Mouse (Mus musculus): ENCODE results near the gene Gm26602. TPM values are rescaled to one million over a fixed set of nuclear protein-coding genes. Genes with fewer than 3 reads are reported as not detected.

Gm26602 gene
- polyA plus RNA-seq, 1 experiment from 2014 or later: 2.6 TPM

DNA sequence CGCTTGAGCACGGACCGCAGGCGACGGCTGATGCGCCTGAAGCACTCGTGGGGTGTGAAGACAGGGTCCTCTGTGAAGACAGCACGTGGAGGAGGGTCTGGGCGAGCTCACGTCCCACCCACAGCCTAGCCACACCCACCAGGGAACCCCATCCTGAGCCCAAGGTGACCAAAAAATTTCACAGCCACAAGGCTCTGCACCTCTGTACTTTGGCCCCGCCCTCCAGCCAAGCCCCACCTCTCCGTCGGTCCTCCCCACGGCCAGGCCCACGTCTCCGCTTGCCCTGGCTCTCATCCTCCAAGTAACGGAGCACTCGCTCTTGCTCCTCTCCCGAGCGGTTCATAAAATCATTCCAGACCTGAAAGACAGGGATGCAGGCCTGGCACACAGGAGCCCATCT, 1.8 kb downstream of the Gm26602 start:
- no peak overlapping the region for H3K4me3 ChIP-seq (ENCODE audit: low read depth, low read length)
- whole genome bisulfite sequencing: 71% methylated on average over 20 of the region's 20 CpGs
- ATAC-seq: no peak
- H3K4me2 ChIP-seq (ENCODE audit: low read length): no peak overlapping the region
- H3K27ac ChIP-seq (ENCODE audit: low read length): no peak overlapping the region
- peaks cover 30% of the 10 kb centered on the region for H3K4me1 ChIP-seq (ENCODE audit: control insufficient read depth, insufficient read depth, low read length)
- peaks cover 10% of the 10 kb centered on the region; the same call in 1 of the 2 replicates for H3K36me3 ChIP-seq (ENCODE audit: control insufficient read depth, insufficient read depth, low read length)
- H3K9me3 ChIP-seq (replicated peaks; ENCODE audit: control insufficient read depth, low read length, poor library complexity, severe bottlenecking): no peaks in the 10 kb centered on the region
- H3K9ac ChIP-seq (ENCODE audit: low read depth, low read length): no peak overlapping the region
- H3K27me3 ChIP-seq (ENCODE audit: control insufficient read depth, insufficient read depth, low read depth, low read length): no peaks in the 10 kb centered on the region

GRCm38 (mm10) chr10:79914131-79914947, 3.7 kb downstream of the Gm26602 start:
- Histone ChIP-seq H3K9ac (ENCODE audit: low read depth, low read length) (peak overlapping the region; percentile 16; the same call in 1 of the 2 replicates), H3K36me3 (ENCODE audit: control insufficient read depth, insufficient read depth, low read length) (peaks cover 10% of the 10 kb centered on the region; the same call in 1 of the 2 replicates), H3K4me3 (ENCODE audit: low read depth, low read length) (no peak overlapping the region), H3K27me3 (ENCODE audit: control insufficient read depth, insufficient read depth, low read depth, low read length) (peaks cover 19% of the 10 kb centered on the region), H3K27ac (ENCODE audit: low read length) (no peak overlapping the region), H3K9me3 (replicated peaks; ENCODE audit: control insufficient read depth, low read length, poor library complexity, severe bottlenecking) (no peaks in the 10 kb centered on the region), H3K4me1 (ENCODE audit: control insufficient read depth, insufficient read depth, low read length) (peaks cover 30% of the 10 kb centered on the region), H3K4me2 (ENCODE audit: low read length) (0 out of 2 replicates have a peak overlapping the region, but pooled peaks have one; percentile 4)
- 65% methylated on average over 9 of the region's 11 CpGs for WGBS
- no peak for ATAC-seq

DNA sequence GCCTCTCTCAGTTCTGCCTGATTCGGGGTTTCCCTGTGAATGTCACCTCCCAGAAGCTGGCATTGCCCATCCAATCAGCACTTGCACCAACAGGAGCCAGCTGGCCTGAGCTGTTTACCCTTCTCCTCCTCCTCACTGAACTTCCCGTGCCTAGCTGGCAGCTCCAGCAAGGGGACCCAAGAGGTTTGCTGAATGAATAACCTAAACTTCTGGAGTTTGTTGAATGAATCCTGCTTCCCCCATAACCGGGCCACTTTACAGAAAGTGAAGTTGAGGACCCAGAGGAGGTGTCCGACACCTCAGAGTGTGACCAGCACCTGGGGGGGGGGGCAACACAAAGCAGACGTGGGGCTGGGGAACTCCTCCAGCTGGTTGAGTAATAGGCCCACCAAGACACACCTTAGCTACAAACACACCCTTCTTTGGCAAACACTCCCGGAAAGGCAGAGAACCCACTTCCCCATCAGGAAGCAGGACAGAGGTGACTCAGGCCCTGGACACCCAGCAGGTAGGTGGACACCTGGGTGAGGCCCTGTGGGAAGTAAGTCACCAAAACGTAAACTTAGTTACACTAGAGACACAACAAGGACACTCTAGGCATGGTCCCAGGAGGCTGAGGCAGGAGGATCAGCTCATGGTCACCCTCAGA, 4.4 kb downstream of the Gm26602 start:
- ATAC-seq: no peak
- 77% methylated on average over 7 of the region's 7 CpGs for WGBS
- Histone ChIP-seq H3K9me3 (replicated peaks; ENCODE audit: control insufficient read depth, low read length, poor library complexity, severe bottlenecking) (no peaks in the 10 kb centered on the region), H3K4me3 (ENCODE audit: low read depth, low read length) (no peak overlapping the region), H3K4me2 (ENCODE audit: low read length) (no peak overlapping the region; the same call in 1 of the 2 replicates), H3K27ac (ENCODE audit: low read length) (no peak overlapping the region), H3K4me1 (ENCODE audit: control insufficient read depth, insufficient read depth, low read length) (peaks cover 30% of the 10 kb centered on the region), H3K9ac (ENCODE audit: low read depth, low read length) (no peak overlapping the region; the same call in 1 of the 2 replicates), H3K27me3 (ENCODE audit: control insufficient read depth, insufficient read depth, low read depth, low read length) (peaks cover 26% of the 10 kb centered on the region), H3K36me3 (ENCODE audit: control insufficient read depth, insufficient read depth, low read length) (peaks cover 10% of the 10 kb centered on the region; the same call in 1 of the 2 replicates)

- Histone ChIP-seq H3K36me3 (ENCODE audit: control insufficient read depth, insufficient read depth, low read length) (peaks cover 8% of the 10 kb centered on the region; the same call in 1 of the 2 replicates), H3K4me1 (ENCODE audit: control insufficient read depth, insufficient read depth, low read length) (peaks cover 39% of the 10 kb centered on the region), H3K9ac (ENCODE audit: low read depth, low read length) (peak overlapping the region; percentile 95), H3K9me3 (replicated peaks; ENCODE audit: control insufficient read depth, low read length, poor library complexity, severe bottlenecking) (no peaks in the 10 kb centered on the region), H3K4me2 (ENCODE audit: low read length) (peak overlapping the region; percentile 99), H3K4me3 (ENCODE audit: low read depth, low read length) (peak overlapping the region; percentile 62), H3K27ac (ENCODE audit: low read length) (peak overlapping the region; percentile 79), H3K27me3 (ENCODE audit: control insufficient read depth, insufficient read depth, low read depth, low read length) (peaks cover 36% of the 10 kb centered on the region)
- ATAC-seq: no peak
- 7% methylated on average over 8 of the region's 8 CpGs for WGBS
These were observed 5.4 kb downstream of the Gm26602 start for GRCm38 (mm10) chr10:79916081-79916480.

DNA sequence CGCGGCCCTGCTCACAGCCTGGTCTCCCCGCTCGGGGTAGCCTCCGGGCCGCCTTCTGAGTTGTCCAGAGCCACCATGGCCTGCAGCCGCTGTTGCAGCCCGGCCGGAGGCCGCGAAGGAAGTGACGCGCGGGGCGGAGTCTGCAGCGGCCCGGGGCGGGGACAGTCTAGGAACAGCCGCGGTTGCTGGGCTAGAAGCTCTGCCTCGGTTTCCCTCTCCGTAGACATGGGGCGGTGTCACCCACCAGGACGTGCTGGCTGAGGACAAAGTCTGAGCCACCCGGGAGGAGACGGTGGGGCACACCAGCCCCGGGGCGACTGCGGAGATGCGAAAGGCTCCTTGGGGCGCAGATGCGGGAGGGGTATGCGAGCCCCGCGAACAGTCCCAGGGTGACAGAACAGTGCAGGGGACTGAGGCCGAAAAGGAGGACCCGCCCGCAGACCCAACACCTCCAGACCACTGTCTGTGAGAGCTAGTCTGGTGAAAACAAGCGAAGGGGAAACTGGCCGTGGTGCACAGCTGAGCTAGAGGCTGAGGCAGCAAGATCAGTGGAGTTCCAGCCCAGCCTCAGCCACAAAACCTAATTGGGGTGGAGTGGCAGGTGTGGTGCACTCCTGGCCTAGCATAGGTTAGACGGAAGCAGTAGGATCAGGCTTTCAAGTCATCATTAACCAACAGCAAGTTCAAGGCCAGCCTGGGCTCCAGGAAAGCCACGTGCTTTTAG, 6.3 kb downstream of the Gm26602 start, which contains the start of gene Kiss1r:
Gene Kiss1r, plus strand, starts transcription at position 164 of the 724 bp plus-strand sequence.
- H3K27me3 ChIP-seq (ENCODE audit: control insufficient read depth, insufficient read depth, low read depth, low read length): peaks cover 44% of the 10 kb centered on the region
- peak within 1 kb of the TSS; percentile 79 for H3K27ac ChIP-seq (ENCODE audit: low read length)
- peak within 1 kb of the TSS; percentile 95 for H3K9ac ChIP-seq (ENCODE audit: low read depth, low read length)
- H3K4me1 ChIP-seq (ENCODE audit: control insufficient read depth, insufficient read depth, low read length): peaks cover 44% of the 10 kb centered on the region
- peak within 1 kb of the TSS; percentile 62 for H3K4me3 ChIP-seq (ENCODE audit: low read depth, low read length)
- WGBS: 2% methylated on average over 41 of the region's 42 CpGs
- H3K9me3 ChIP-seq (replicated peaks; ENCODE audit: control insufficient read depth, low read length, poor library complexity, severe bottlenecking): no peaks in the 10 kb centered on the region
- peak within 1 kb of the TSS; percentile 99 for H3K4me2 ChIP-seq (ENCODE audit: low read length)
- peak; percentile 81 for ATAC-seq
- peaks cover 4% of the 10 kb centered on the region; the same call in 1 of the 2 replicates for H3K36me3 ChIP-seq (ENCODE audit: control insufficient read depth, insufficient read depth, low read length)

DNA sequence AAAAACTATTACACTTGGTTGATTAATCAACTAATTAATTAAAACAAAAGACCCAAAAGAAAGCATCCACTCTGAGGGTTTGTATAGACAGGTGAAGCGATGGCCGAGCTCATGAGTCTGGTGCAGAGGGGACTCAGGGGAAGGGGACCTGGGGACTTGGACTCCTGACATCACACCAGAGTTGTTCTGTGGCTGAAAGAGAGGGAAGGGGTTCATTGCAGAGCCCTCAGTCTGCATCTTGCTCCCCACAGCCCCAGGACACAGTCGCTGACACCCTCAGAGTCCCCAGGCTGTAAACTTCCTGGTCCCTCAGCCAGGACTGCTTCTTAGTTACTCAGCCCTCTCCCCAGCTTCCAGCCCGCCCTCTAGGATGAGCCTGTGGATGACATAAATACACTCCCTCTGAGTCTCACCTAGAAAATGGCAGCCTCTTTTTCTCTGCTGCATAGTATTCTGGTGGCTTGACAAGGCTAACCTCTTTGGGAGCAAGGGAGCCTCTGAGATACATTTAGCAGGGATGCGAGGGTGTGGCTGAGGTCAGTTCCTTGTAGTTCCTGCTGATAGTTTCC, 7.0 kb downstream of the Gm26602 start:
- H3K9me3 ChIP-seq (replicated peaks; ENCODE audit: control insufficient read depth, low read length, poor library complexity, severe bottlenecking): no peaks in the 10 kb centered on the region
- no peaks in the 10 kb centered on the region; the same call in 1 of the 2 replicates for H3K36me3 ChIP-seq (ENCODE audit: control insufficient read depth, insufficient read depth, low read length)
- H3K4me1 ChIP-seq (ENCODE audit: control insufficient read depth, insufficient read depth, low read length): peaks cover 44% of the 10 kb centered on the region
- H3K4me2 ChIP-seq (ENCODE audit: low read length): peak overlapping the region; percentile 99
- peak overlapping the region; percentile 62 for H3K4me3 ChIP-seq (ENCODE audit: low read depth, low read length)
- no peak overlapping the region for H3K27ac ChIP-seq (ENCODE audit: low read length)
- ATAC-seq: no peak
- peaks cover 51% of the 10 kb centered on the region for H3K27me3 ChIP-seq (ENCODE audit: control insufficient read depth, insufficient read depth, low read depth, low read length)
- peak overlapping the region; percentile 95; the same call in 1 of the 2 replicates for H3K9ac ChIP-seq (ENCODE audit: low read depth, low read length)
- WGBS: 64% methylated on average over 5 of the region's 5 CpGs

- H3K4me1 ChIP-seq (ENCODE audit: control insufficient read depth, insufficient read depth, low read length): peaks cover 44% of the 10 kb centered on the region
These were observed 7.8 kb downstream of the Gm26602 start for GRCm38 (mm10) chr10:79918231-79919078.

More at GRCm38 (mm10) chr10:79918231-79919078, 7.8 kb downstream of the Gm26602 start:
- peak overlapping the region; percentile 2; the same call in 1 of the 2 replicates for H3K4me2 ChIP-seq (ENCODE audit: low read length)
- WGBS: 5% methylated on average over 35 of the region's 35 CpGs
- ATAC-seq: no peak
- peaks cover 59% of the 10 kb centered on the region for H3K27me3 ChIP-seq (ENCODE audit: control insufficient read depth, insufficient read depth, low read depth, low read length)
- H3K9ac ChIP-seq (ENCODE audit: low read depth, low read length): no peak overlapping the region
- no peaks in the 10 kb centered on the region for H3K9me3 ChIP-seq (replicated peaks; ENCODE audit: control insufficient read depth, low read length, poor library complexity, severe bottlenecking)
- no peak overlapping the region for H3K27ac ChIP-seq (ENCODE audit: low read length)
- H3K36me3 ChIP-seq (ENCODE audit: control insufficient read depth, insufficient read depth, low read length): no peaks in the 10 kb centered on the region
- H3K4me3 ChIP-seq (ENCODE audit: low read depth, low read length): no peak overlapping the region

All from midbrain, embryonic 16.5 days (tissue).